Mouse (Mus musculus): ENCODE results near the gene Far2. TPM values are rescaled to one million over a fixed set of nuclear protein-coding genes. Genes with fewer than 3 reads are reported as not detected.

Gene Far2
- polyA plus RNA-seq, 1 experiment from 2014 or later: 3.8 TPM

DNA sequence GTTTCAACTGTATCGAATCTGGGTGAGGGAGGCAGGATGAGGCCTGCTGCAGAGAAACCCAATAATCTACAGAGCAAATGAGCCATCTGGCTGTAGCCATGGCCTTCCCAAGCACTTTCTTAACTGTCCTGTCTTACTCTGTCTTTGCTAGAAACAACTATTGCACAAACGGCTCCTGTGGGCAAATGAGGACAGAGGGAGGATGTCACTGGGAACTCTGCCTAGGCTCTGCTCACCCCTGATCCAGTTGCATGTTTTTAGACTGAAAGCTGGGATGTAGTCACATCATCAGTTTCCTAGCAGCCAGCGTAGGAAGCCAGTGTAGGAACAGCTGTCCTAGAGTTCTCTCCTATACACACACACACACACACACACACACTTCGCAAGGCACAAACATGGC lies 21.7 kb downstream of the Far2 start:
- ATAC-seq (ENCODE audit: low FRiP score) (no peak), DNase-seq (ENCODE audit: low spot score) (no peak)
- no peaks in the 10 kb centered on the region for H3K36me3 ChIP-seq (ENCODE audit: control insufficient read depth, insufficient read depth, low read length)
- H3K27me3 ChIP-seq (ENCODE audit: control insufficient read depth, insufficient read depth, low read length): no peaks in the 10 kb centered on the region
- H3K9ac ChIP-seq (ENCODE audit: low read depth, low read length): no peak overlapping the region
- no peaks in the 10 kb centered on the region for H3K9me3 ChIP-seq (ENCODE audit: control insufficient read depth, low read length)
- 87% methylated on average over 4 of the region's 4 CpGs for WGBS
- no peak overlapping the region for H3K27ac ChIP-seq (ENCODE audit: low read depth, low read length)
- no peaks in the 10 kb centered on the region for H3K4me1 ChIP-seq (replicated peaks; ENCODE audit: control insufficient read depth, insufficient read depth, low read length)
- H3K4me2 ChIP-seq (replicated peaks; ENCODE audit: low read depth, low read length): no peak overlapping the region
- H3K4me3 ChIP-seq (ENCODE audit: low read depth, low read length): no peak overlapping the region

DNA sequence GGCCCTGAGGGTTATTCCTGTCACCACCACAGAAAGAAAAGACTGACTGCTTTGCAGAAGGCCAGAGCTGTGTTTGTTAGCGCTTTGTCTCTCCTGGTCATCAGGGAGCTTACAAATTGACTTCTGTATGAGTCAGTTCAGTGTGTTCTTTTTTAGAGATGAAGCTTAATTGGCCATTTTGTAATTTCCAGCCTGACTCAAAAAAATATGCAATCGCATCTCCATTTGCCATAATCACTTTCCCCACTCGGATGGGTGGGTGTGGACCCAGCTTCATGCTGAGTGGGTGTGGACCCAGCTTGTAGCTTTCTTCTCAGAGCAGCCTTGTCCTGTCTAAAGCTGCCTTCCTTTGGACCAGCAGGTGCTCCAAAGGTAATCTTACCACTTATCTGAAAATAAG lies 26.5 kb downstream of the Far2 start:
- no peaks in the 10 kb centered on the region for H3K9me3 ChIP-seq (ENCODE audit: control insufficient read depth, low read length)
- H3K27ac ChIP-seq (ENCODE audit: low read depth, low read length): no peak overlapping the region
- ATAC-seq (ENCODE audit: low FRiP score) (no peak), DNase-seq (ENCODE audit: low spot score) (no peak)
- H3K4me3 ChIP-seq (ENCODE audit: low read depth, low read length): no peak overlapping the region
- no peaks in the 10 kb centered on the region for H3K36me3 ChIP-seq (ENCODE audit: control insufficient read depth, insufficient read depth, low read length)
- H3K4me2 ChIP-seq (replicated peaks; ENCODE audit: low read depth, low read length): no peak overlapping the region
- H3K27me3 ChIP-seq (ENCODE audit: control insufficient read depth, insufficient read depth, low read length): no peaks in the 10 kb centered on the region
- no peaks in the 10 kb centered on the region for H3K4me1 ChIP-seq (replicated peaks; ENCODE audit: control insufficient read depth, insufficient read depth, low read length)
- H3K9ac ChIP-seq (ENCODE audit: low read depth, low read length): no peak overlapping the region
- 80% methylated on average over 3 of the region's 3 CpGs for WGBS

DNA sequence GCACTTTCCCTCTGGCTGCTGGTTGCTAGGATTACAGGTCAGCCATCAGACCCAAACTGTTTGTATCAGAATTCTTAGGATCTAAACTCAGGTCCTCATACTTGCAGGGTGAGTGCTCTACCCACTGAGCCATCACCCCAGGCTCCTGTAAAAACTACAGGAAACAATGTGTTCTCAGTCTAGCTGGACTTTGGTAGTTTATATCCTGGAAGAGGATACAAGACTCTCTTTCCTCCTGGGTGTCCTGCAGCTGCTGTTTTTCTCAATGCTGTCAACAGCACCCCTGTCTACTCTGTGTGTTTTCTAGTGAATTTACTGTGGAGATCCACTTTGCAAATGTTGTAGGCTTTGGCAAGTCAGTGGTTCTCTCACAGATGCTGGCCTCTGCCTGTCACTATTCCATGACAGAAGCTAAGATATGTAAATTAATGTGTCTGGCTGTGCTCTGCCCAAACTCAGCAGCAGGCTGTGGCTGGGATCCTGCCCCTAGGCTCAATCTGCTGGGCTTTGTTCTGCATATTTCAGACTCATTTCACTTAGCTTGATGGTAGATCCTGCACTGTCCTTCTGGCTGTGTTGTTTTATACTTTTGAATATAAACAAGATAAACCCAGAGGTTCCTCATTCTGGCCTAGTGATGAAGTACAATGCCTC lies 27.3 kb downstream of the Far2 start:
- ATAC-seq (ENCODE audit: low FRiP score) (peak; percentile 69), DNase-seq (ENCODE audit: low spot score) (no peak)
- Histone ChIP-seq H3K36me3 (ENCODE audit: control insufficient read depth, insufficient read depth, low read length) (no peaks in the 10 kb centered on the region), H3K4me2 (replicated peaks; ENCODE audit: low read depth, low read length) (no peak overlapping the region), H3K4me1 (replicated peaks; ENCODE audit: control insufficient read depth, insufficient read depth, low read length) (no peaks in the 10 kb centered on the region), H3K27me3 (ENCODE audit: control insufficient read depth, insufficient read depth, low read length) (no peaks in the 10 kb centered on the region), H3K9me3 (ENCODE audit: control insufficient read depth, low read length) (no peaks in the 10 kb centered on the region), H3K4me3 (ENCODE audit: low read depth, low read length) (no peak overlapping the region), H3K9ac (ENCODE audit: low read depth, low read length) (no peak overlapping the region), H3K27ac (ENCODE audit: low read depth, low read length) (no peak overlapping the region)

DNA sequence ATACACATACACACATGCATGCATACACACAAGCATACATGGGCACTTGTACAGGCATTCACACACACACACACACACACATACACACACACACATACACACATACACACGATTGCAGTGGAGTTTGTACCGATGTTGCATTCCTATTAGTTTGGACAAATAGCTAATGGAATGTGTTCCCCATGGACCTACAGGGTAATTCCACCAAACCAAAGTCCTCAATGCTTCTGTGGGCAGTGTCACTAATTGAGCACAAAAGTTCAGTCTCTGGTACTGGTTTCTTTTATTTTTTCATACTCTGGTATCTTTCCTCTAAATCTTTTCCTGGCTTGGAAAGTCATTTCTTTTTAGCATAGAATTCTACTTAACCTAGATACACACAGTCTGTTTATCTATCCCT lies 36.8 kb downstream of the Far2 start:
- ATAC-seq (ENCODE audit: low FRiP score): no peak
- Histone ChIP-seq H3K9me3 (ENCODE audit: control insufficient read depth, low read length) (no peaks in the 10 kb centered on the region), H3K9ac (ENCODE audit: low read depth, low read length) (no peak overlapping the region), H3K27ac (ENCODE audit: low read depth, low read length) (no peak overlapping the region), H3K36me3 (ENCODE audit: control insufficient read depth, insufficient read depth, low read length) (no peaks in the 10 kb centered on the region), H3K27me3 (ENCODE audit: control insufficient read depth, insufficient read depth, low read length) (no peaks in the 10 kb centered on the region), H3K4me1 (replicated peaks; ENCODE audit: control insufficient read depth, insufficient read depth, low read length) (no peaks in the 10 kb centered on the region), H3K4me3 (ENCODE audit: low read depth, low read length) (no peak overlapping the region), H3K4me2 (replicated peaks; ENCODE audit: low read depth, low read length) (no peak overlapping the region)
- WGBS: 87% methylated on average over 2 of the region's 2 CpGs
- DNase-seq (ENCODE audit: low spot score): no peak

DNA sequence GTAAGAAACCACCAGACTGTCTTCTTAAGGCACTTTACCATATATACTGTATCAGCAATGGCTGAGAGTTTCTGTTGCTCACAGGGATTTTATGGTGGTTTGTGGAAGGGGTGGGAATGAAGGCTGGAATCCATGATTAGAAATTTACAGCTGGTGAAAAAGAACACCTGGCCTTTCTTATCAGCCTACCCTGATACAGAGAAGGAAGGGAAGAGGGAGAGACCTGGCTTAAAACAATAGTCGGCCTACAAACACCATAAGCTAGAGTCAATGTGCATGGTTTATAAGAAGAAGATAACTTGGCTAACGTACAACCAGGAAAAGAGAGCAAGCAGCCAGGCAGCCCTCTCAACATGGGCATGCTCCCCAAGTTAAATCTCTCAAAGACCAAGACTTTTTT lies 37.3 kb downstream of the Far2 start:
- WGBS: 84% methylated on average over 2 of the region's 2 CpGs
- Histone ChIP-seq H3K4me1 (replicated peaks; ENCODE audit: control insufficient read depth, insufficient read depth, low read length) (no peaks in the 10 kb centered on the region), H3K27ac (ENCODE audit: low read depth, low read length) (no peak overlapping the region), H3K27me3 (ENCODE audit: control insufficient read depth, insufficient read depth, low read length) (no peaks in the 10 kb centered on the region), H3K9me3 (ENCODE audit: control insufficient read depth, low read length) (no peaks in the 10 kb centered on the region), H3K9ac (ENCODE audit: low read depth, low read length) (no peak overlapping the region), H3K4me2 (replicated peaks; ENCODE audit: low read depth, low read length) (no peak overlapping the region), H3K36me3 (ENCODE audit: control insufficient read depth, insufficient read depth, low read length) (no peaks in the 10 kb centered on the region), H3K4me3 (ENCODE audit: low read depth, low read length) (no peak overlapping the region)
- DNase-seq (ENCODE audit: low spot score): no peak
- no peak for ATAC-seq (ENCODE audit: low FRiP score)

DNA sequence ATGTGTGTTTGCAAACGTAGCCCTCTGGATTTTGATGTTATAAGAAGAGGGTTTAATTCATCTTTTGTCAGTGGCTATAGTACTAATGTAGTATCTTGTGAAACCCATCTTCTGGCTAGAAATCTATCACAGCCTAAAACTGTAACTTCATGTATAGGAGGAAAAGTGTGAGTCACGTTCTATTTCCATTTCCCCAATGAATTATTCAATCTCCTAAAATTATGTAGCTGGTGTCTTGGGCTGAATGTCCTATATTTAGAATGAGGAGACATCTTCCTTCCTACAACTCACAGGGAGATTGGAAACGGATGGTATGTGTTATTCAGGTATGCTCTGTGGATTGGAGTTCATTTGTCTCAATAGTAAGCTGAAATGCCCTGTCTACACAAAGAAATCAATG lies 50.0 kb downstream of the Far2 start:
- no peak for ATAC-seq (ENCODE audit: low FRiP score)
- 78% methylated on average over 3 of the region's 3 CpGs for WGBS
- H3K9me3 ChIP-seq (ENCODE audit: control insufficient read depth, low read length): no peaks in the 10 kb centered on the region
- H3K36me3 ChIP-seq (ENCODE audit: control insufficient read depth, insufficient read depth, low read length): no peaks in the 10 kb centered on the region
- no peak overlapping the region for H3K4me2 ChIP-seq (replicated peaks; ENCODE audit: low read depth, low read length)
- H3K27ac ChIP-seq (ENCODE audit: low read depth, low read length): no peak overlapping the region
- no peaks in the 10 kb centered on the region for H3K4me1 ChIP-seq (replicated peaks; ENCODE audit: control insufficient read depth, insufficient read depth, low read length)
- no peak overlapping the region for H3K4me3 ChIP-seq (ENCODE audit: low read depth, low read length)
- no peak for DNase-seq (ENCODE audit: low spot score)
- no peak overlapping the region for H3K9ac ChIP-seq (ENCODE audit: low read depth, low read length)
- H3K27me3 ChIP-seq (ENCODE audit: control insufficient read depth, insufficient read depth, low read length): no peaks in the 10 kb centered on the region

DNA sequence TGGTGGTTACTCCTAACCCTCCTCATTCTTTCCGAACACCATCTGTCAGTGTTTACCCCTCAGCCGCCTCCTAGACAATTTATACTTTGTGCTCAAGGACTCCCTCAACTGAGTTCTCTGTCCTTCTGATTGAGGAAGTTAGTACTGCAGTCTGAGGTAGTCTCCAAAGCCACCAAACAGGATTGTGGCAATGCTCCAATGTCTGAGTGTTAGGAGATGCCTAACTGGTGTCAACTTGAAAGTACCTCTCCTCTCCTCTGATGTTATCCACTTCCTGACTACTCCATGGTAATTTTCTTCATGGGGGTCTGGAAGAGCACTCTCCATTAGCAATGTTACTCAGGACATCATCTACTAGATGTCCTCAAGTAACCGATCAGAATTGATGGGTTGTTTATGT lies 54.9 kb downstream of the Far2 start:
- H3K4me1 ChIP-seq (replicated peaks; ENCODE audit: control insufficient read depth, insufficient read depth, low read length): no peaks in the 10 kb centered on the region
- whole genome bisulfite sequencing: 76% methylated on average over 3 of the region's 3 CpGs
- H3K27ac ChIP-seq (ENCODE audit: low read depth, low read length): no peak overlapping the region
- no peak overlapping the region for H3K4me2 ChIP-seq (replicated peaks; ENCODE audit: low read depth, low read length)
- no peak for ATAC-seq (ENCODE audit: low FRiP score)
- no peaks in the 10 kb centered on the region for H3K27me3 ChIP-seq (ENCODE audit: control insufficient read depth, insufficient read depth, low read length)
- H3K36me3 ChIP-seq (ENCODE audit: control insufficient read depth, insufficient read depth, low read length): no peaks in the 10 kb centered on the region
- no peak overlapping the region for H3K4me3 ChIP-seq (ENCODE audit: low read depth, low read length)
- H3K9ac ChIP-seq (ENCODE audit: low read depth, low read length): no peak overlapping the region
- H3K9me3 ChIP-seq (ENCODE audit: control insufficient read depth, low read length): no peaks in the 10 kb centered on the region
- DNase-seq (ENCODE audit: low spot score): no peak

DNA sequence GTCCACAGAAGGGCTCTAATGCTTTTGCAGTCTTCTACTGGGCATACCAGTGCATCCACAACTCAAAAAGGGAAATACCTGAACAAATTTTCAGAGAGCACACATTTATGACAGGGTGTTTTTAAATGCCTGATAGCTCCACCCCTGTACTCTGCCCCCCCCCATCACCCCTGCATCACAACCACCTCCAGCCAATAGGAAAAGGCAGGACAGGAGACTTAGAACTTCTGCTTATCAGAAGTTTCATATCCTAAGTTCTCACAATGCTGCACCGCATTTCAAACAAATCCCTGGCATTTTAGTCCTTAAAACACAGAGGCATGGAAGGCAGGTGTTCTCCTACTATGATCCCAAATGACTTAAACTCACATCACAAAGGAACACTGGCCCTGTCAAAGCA lies 55.4 kb downstream of the Far2 start:
- H3K9me3 ChIP-seq (ENCODE audit: control insufficient read depth, low read length): no peaks in the 10 kb centered on the region
- no peaks in the 10 kb centered on the region for H3K4me1 ChIP-seq (replicated peaks; ENCODE audit: control insufficient read depth, insufficient read depth, low read length)
- no peak for DNase-seq (ENCODE audit: low spot score)
- no peak overlapping the region for H3K27ac ChIP-seq (ENCODE audit: low read depth, low read length)
- no peak overlapping the region for H3K9ac ChIP-seq (ENCODE audit: low read depth, low read length)
- no peak overlapping the region for H3K4me2 ChIP-seq (replicated peaks; ENCODE audit: low read depth, low read length)
- H3K4me3 ChIP-seq (ENCODE audit: low read depth, low read length): no peak overlapping the region
- no peaks in the 10 kb centered on the region for H3K36me3 ChIP-seq (ENCODE audit: control insufficient read depth, insufficient read depth, low read length)
- ATAC-seq (ENCODE audit: low FRiP score): no peak
- no peaks in the 10 kb centered on the region for H3K27me3 ChIP-seq (ENCODE audit: control insufficient read depth, insufficient read depth, low read length)
- 94% methylated on average over 1 of the region's 1 CpGs for WGBS

DNA sequence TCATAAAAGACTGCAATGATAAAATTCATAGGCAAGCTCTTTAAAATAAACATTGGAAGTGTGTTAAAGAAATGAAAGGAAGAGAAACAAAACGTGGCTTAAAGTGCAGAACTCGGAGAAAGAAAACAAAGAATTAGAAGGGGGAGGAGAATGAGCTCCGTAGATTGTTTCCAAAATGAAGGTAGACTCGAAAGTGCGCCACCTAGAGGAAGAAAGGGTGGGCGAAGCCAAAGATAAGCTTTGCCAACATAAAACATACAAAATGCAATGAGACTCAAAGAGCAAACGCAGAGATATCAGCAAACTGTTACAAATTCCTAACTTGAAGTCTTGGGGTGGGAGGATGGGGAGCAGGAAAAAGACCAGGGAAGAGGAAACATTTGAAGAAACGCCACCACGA lies 57.2 kb downstream of the Far2 start:
- H3K9me3 ChIP-seq (ENCODE audit: control insufficient read depth, low read length): no peaks in the 10 kb centered on the region
- H3K4me1 ChIP-seq (replicated peaks; ENCODE audit: control insufficient read depth, insufficient read depth, low read length): no peaks in the 10 kb centered on the region
- no peak for ATAC-seq (ENCODE audit: low FRiP score)
- WGBS: 29% methylated on average over 8 of the region's 9 CpGs
- H3K36me3 ChIP-seq (ENCODE audit: control insufficient read depth, insufficient read depth, low read length): no peaks in the 10 kb centered on the region
- no peak overlapping the region for H3K4me2 ChIP-seq (replicated peaks; ENCODE audit: low read depth, low read length)
- DNase-seq (ENCODE audit: low spot score): peak; percentile 56
- no peak overlapping the region for H3K27ac ChIP-seq (ENCODE audit: low read depth, low read length)
- no peaks in the 10 kb centered on the region for H3K27me3 ChIP-seq (ENCODE audit: control insufficient read depth, insufficient read depth, low read length)
- H3K9ac ChIP-seq (ENCODE audit: low read depth, low read length): no peak overlapping the region
- H3K4me3 ChIP-seq (ENCODE audit: low read depth, low read length): no peak overlapping the region

Measured in hindbrain, embryonic 11.5 days (tissue).